Mouse (Mus musculus) heart, embryonic 16.5 days (tissue): ENCODE results near the gene Rps6ka4. TPM values are rescaled to one million over a fixed set of nuclear protein-coding genes. Genes with fewer than 3 reads are reported as not detected.

Experiments used
- ATAC-seq: fragments of 200-750 bp; cut with Nextera tagmentation; replicated peaks from 2 replicates; pipeline ENCODE4 v1.8.0; 2017; ENCODE audit warnings: moderate number of reproducible peaks; ENCODE audit not compliant: insufficient read depth, low FRiP score; ENCODE audit errors: extremely low read depth
- H3K27ac ChIP-seq: fragments of 300-500 bp; sonication (generic); 2 replicates; pipeline ENCODE4 v1.5.1; 2014; ENCODE audit warnings: mild to moderate bottlenecking, low read length, control low read depth, moderate library complexity
- H3K27me3 ChIP-seq: fragments of 300-500 bp; sonication (generic); 2 replicates; pipeline ENCODE4 v1.6.1; 2014; ENCODE audit warnings: low read length, mixed read lengths; ENCODE audit not compliant: control insufficient read depth, insufficient read depth
- H3K36me3 ChIP-seq: fragments of 300-500 bp; sonication (generic); 2 replicates; pipeline ENCODE4 v1.6.1; 2014; ENCODE audit not compliant: control insufficient read depth, insufficient read depth
- H3K4me1 ChIP-seq: fragments of 300-500 bp; sonication (generic); 2 replicates; pipeline ENCODE4 v1.6.1; 2014; ENCODE audit warnings: low read length, mixed read lengths; ENCODE audit not compliant: control insufficient read depth, insufficient read depth
- H3K4me2 ChIP-seq: fragments of 300-500 bp; sonication (generic); 2 replicates; pipeline ENCODE4 v1.6.1; 2014; ENCODE audit warnings: low read depth, mild to moderate bottlenecking, control low read depth, low read length
- H3K4me3 ChIP-seq: fragments of 300-500 bp; sonication (generic); 2 replicates; pipeline ENCODE4 v1.5.1; 2014; ENCODE audit warnings: mild to moderate bottlenecking, control low read depth, low read length
- H3K9ac ChIP-seq: fragments of 300-500 bp; sonication (generic); 2 replicates; pipeline ENCODE4 v1.6.1; 2014; ENCODE audit warnings: low read length, control low read depth
- H3K9me3 ChIP-seq: fragments of 300-500 bp; sonication (generic); replicated peaks from 2 replicates; pipeline ENCODE4 v1.6.1; 2016; ENCODE audit warnings: low read length; ENCODE audit not compliant: control insufficient read depth
- WGBS: fragments of 180-500 bp; shearing (Covaris S2); extraction: QIAGEN DNeasy Blood & Tissue Kit; methylation state at CpG from one replicate; pipeline ENCODE4 v1.1.7; 2014; 5-methylcytosine and 5-hydroxymethylcytosine counted together
- polyA plus RNA-seq: library from polyadenylated mRNA; unstranded; fragments of >200 nt; fragmentation: Nextera tagmentation; extraction: Ambion mirVana; gene quantifications from 2 replicates; pipeline ENCODE4 v1.2.1, GENCODE M21; 2015

Rps6ka4 gene
- polyA plus RNA-seq: 20.0 and 20.5 TPM in 2 replicates

DNA sequence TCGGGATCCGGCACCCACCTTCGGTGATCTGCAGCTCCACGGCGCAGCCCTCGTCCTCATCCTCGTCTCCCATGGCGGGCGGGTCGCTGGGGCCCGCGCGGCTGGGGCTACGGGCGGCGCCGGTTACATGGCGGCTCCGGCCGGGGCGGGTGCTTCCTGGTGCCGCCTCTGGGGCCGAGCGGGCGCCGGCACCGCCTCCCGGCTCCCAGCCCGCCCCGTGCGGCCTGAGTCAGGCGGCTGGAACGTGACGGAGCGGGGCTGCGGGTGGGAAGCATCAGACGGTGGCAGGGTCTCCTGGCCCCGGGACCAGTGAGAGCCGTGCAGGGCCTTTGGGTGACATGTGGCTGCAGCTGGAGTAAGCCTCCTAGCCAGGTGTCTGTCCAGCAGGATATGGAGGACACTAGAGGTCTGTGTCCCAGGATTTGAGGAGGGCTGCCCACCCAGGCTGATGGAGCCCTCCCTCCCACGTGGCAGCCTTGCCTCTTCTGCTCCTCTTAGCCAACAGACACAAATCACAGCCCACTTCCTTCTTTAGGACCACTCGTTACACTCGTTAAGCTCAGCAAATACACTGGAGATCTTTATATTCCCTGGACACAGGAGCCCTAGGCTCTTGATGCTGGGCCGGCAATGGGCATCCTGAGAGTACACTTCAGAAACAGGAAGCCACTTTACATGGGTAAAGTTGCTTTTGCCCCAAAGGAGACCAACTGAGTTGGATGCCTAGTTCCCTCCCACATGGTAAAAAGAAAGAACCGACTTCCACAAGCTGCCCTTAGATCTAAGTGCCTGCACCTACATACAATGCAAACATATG lies at the start of gene Rps6ka4:
TSS of gene Rps6ka4 (minus strand) at position 162 of the 817 bp plus-strand sequence.
- Histone ChIP-seq H3K9me3 (peaks cover 3% of the 10 kb centered on the region; the same call in 1 of the 2 replicates), H3K4me2 (peak within 1 kb of the TSS; percentile 83), H3K27me3 (peaks cover 15% of the 10 kb centered on the region), H3K9ac (peak within 1 kb of the TSS; percentile 89), H3K4me1 (peaks cover 6% of the 10 kb centered on the region), H3K36me3 (peaks cover 23% of the 10 kb centered on the region; the same call in 1 of the 2 replicates), H3K4me3 (peak within 1 kb of the TSS; percentile 82), H3K27ac (0 out of 2 replicates have a peak within 1 kb of the TSS, but pooled peaks have one; percentile 7)
- 2% methylated on average over 44 of the region's 44 CpGs for whole genome bisulfite sequencing
- ATAC-seq: peak; percentile 88

DNA sequence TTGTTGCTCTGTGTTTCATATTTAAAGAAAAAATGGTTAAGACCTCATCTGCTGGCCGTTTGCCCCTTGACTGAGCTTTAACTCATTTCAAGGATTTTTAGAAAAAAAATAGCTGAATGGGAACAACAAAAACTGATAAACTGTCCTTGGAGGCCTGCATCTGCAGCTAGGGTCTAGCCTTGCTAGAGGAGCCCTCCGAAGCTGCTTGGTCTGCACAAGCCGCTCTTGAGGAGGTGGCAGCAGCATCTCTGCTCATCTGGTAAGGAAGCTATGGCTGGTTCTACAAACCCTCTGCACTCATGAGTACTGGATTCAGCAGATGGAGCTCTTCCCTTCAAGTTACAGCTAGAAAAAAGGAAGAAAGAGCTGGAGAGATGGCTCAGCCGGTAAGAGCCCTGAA lies 37.5 kb upstream of the Rps6ka4 start:
- H3K4me2 ChIP-seq: no peak overlapping the region
- H3K4me1 ChIP-seq: no peaks in the 10 kb centered on the region
- ATAC-seq: no peak
- no peak overlapping the region for H3K4me3 ChIP-seq
- H3K9me3 ChIP-seq: no peaks in the 10 kb centered on the region
- H3K27me3 ChIP-seq: no peaks in the 10 kb centered on the region
- no peaks in the 10 kb centered on the region for H3K36me3 ChIP-seq
- WGBS: 83% methylated on average over 4 of the region's 4 CpGs
- no peak overlapping the region for H3K27ac ChIP-seq
- H3K9ac ChIP-seq: no peak overlapping the region

- Histone ChIP-seq H3K27me3 (no peaks in the 10 kb centered on the region), H3K4me2 (no peak overlapping the region), H3K9me3 (no peaks in the 10 kb centered on the region), H3K27ac (no peak overlapping the region), H3K4me3 (no peak overlapping the region), H3K4me1 (no peaks in the 10 kb centered on the region), H3K36me3 (no peaks in the 10 kb centered on the region), H3K9ac (no peak overlapping the region)
- ATAC-seq: no peak
Measured at GRCm38 (mm10) chr19:6876799-6877198, 36.4 kb upstream of the Rps6ka4 start.

DNA sequence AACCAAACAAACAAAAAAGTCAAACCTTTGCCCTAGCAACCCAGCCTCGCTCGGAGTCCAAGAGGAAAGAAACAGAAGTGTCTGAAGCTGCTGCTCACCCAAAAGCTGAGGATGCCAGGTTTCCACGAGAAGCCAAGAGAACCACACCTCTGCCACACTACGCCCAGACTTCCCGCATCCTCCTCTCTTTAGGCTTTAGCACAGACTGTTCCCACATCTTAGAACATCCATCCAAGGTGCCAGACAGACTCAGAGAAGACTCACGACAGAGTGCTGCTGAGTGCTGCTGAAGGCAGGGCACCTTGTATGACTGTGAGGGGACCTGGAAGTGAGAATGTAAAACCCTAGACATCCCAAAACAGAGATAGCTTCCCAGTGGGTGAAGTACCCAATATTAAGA lies 35.4 kb upstream of the Rps6ka4 start:
- H3K27ac ChIP-seq: no peak overlapping the region
- no peak for ATAC-seq
- no peak overlapping the region for H3K9ac ChIP-seq
- H3K4me2 ChIP-seq: no peak overlapping the region
- H3K4me1 ChIP-seq: no peaks in the 10 kb centered on the region
- no peak overlapping the region for H3K4me3 ChIP-seq
- no peaks in the 10 kb centered on the region for H3K27me3 ChIP-seq
- no peaks in the 10 kb centered on the region for H3K36me3 ChIP-seq
- WGBS: 79% methylated on average over 6 of the region's 6 CpGs
- no peaks in the 10 kb centered on the region for H3K9me3 ChIP-seq

GRCm38 (mm10) chr19:6874257-6874656 lies 33.8 kb upstream of the Rps6ka4 start:
- Histone ChIP-seq H3K4me2 (no peak overlapping the region), H3K27ac (no peak overlapping the region), H3K36me3 (no peaks in the 10 kb centered on the region), H3K4me3 (no peak overlapping the region), H3K9me3 (no peaks in the 10 kb centered on the region), H3K9ac (no peak overlapping the region), H3K4me1 (peaks cover 2% of the 10 kb centered on the region; the same call in 1 of the 2 replicates), H3K27me3 (no peaks in the 10 kb centered on the region)
- no peak for ATAC-seq
- 71% methylated on average over 1 of the region's 1 CpGs for WGBS

- no peak overlapping the region for H3K4me2 ChIP-seq
- no peak overlapping the region for H3K4me3 ChIP-seq
- no peaks in the 10 kb centered on the region for H3K36me3 ChIP-seq
- no peak overlapping the region for H3K9ac ChIP-seq
- ATAC-seq: no peak
- WGBS: 69% methylated on average over 3 of the region's 3 CpGs
- H3K27ac ChIP-seq: no peak overlapping the region
- H3K27me3 ChIP-seq: no peaks in the 10 kb centered on the region
- H3K4me1 ChIP-seq: peaks cover 3% of the 10 kb centered on the region; the same call in 1 of the 2 replicates
- H3K9me3 ChIP-seq: no peaks in the 10 kb centered on the region
Measured at GRCm38 (mm10) chr19:6872701-6873100, 32.3 kb upstream of the Rps6ka4 start.

- H3K27me3 ChIP-seq: no peaks in the 10 kb centered on the region
- no peak for ATAC-seq
- H3K4me2 ChIP-seq: no peak overlapping the region
- no peak overlapping the region for H3K4me3 ChIP-seq
- WGBS: 54% methylated on average over 5 of the region's 5 CpGs
- H3K4me1 ChIP-seq: peaks cover 3% of the 10 kb centered on the region; the same call in 1 of the 2 replicates
- no peak overlapping the region for H3K27ac ChIP-seq
- H3K9ac ChIP-seq: no peak overlapping the region
- H3K36me3 ChIP-seq: no peaks in the 10 kb centered on the region
- H3K9me3 ChIP-seq: no peaks in the 10 kb centered on the region
Measured at GRCm38 (mm10) chr19:6871574-6872271, 31.3 kb upstream of the Rps6ka4 start.

- Histone ChIP-seq H3K9me3 (no peaks in the 10 kb centered on the region), H3K4me3 (peak overlapping the region; percentile 48)
Measured at GRCm38 (mm10) chr19:6869355-6869754, 28.9 kb upstream of the Rps6ka4 start.

GRCm38 (mm10) chr19:6861451-6861850 lies 21.0 kb upstream of the Rps6ka4 start:
- H3K9ac ChIP-seq: no peak overlapping the region
- no peaks in the 10 kb centered on the region for H3K4me1 ChIP-seq
- no peaks in the 10 kb centered on the region for H3K27me3 ChIP-seq
- no peak overlapping the region for H3K27ac ChIP-seq
- H3K9me3 ChIP-seq: no peaks in the 10 kb centered on the region
- ATAC-seq: no peak
- no peaks in the 10 kb centered on the region for H3K36me3 ChIP-seq
- 88% methylated on average over 4 of the region's 4 CpGs for WGBS
- no peak overlapping the region for H3K4me2 ChIP-seq
- H3K4me3 ChIP-seq: no peak overlapping the region

More at GRCm38 (mm10) chr19:6869355-6869754, 28.9 kb upstream of the Rps6ka4 start:
- no peaks in the 10 kb centered on the region for H3K27me3 ChIP-seq
- H3K4me1 ChIP-seq: peaks cover 3% of the 10 kb centered on the region; the same call in 1 of the 2 replicates
- peak; percentile 63; the same call in 1 of the 2 replicates for ATAC-seq
- H3K27ac ChIP-seq: peak overlapping the region; percentile 63
- H3K9ac ChIP-seq: peak overlapping the region; percentile 68
- WGBS: 4% methylated on average over 5 of the region's 5 CpGs
- H3K36me3 ChIP-seq: no peaks in the 10 kb centered on the region
- H3K4me2 ChIP-seq: peak overlapping the region; percentile 69
